Mouse (Mus musculus) CD4-positive, CD25-positive, alpha-beta regulatory T cell, adult 4 months (primary cell): ENCODE measurements around the gene Gtf2ird1. TPM values are rescaled to one million over a fixed set of nuclear protein-coding genes. Genes with fewer than 3 reads are reported as not detected.

ENCODE experiments used
- ATAC-seq: one replicate; pipeline ENCODE4 v1.8.0; 2017
- polyA plus RNA-seq, 2 experiments: library from polyadenylated mRNA; unstranded; fragments of 100-300 nt; shearing (Covaris generic); gene quantifications; one replicate each; pipeline ENCODE4 v1.2.1; 2017

The Gtf2ird1 gene
- polyA plus RNA-seq, 2 experiments from 2014 or later, result 6.0 to 8.0 TPM

GRCm38 (mm10) chr5:134442066-134442465, 14.4 kb downstream of the Gtf2ird1 start:
- no peak for ATAC-seq

- ATAC-seq, result no peak
Observed at GRCm38 (mm10) chr5:134441105-134441504, 15.4 kb downstream of the Gtf2ird1 start.

GRCm38 (mm10) chr5:134440098-134440497, 16.4 kb downstream of the Gtf2ird1 start:
- ATAC-seq, result no peak

- no peak for ATAC-seq
Observed at GRCm38 (mm10) chr5:134439481-134439880, 17.0 kb downstream of the Gtf2ird1 start.

- ATAC-seq, result no peak
Observed at GRCm38 (mm10) chr5:134438676-134439425, 17.7 kb downstream of the Gtf2ird1 start.

- ATAC-seq, result peak; percentile 84
Observed at GRCm38 (mm10) chr5:134437459-134437827, 19.1 kb downstream of the Gtf2ird1 start.

- no peak for ATAC-seq
Observed at GRCm38 (mm10) chr5:134436782-134437458, 19.6 kb downstream of the Gtf2ird1 start.

GRCm38 (mm10) chr5:134435836-134436331, 20.6 kb downstream of the Gtf2ird1 start:
- ATAC-seq, result no peak

GRCm38 (mm10) chr5:134433137-134433536, 23.4 kb downstream of the Gtf2ird1 start:
- ATAC-seq, result no peak

- no peak for ATAC-seq
Observed at GRCm38 (mm10) chr5:134430087-134430486, 26.4 kb downstream of the Gtf2ird1 start.

GRCm38 (mm10) chr5:134427664-134428063, 28.9 kb downstream of the Gtf2ird1 start:
- ATAC-seq, result no peak

GRCm38 (mm10) chr5:134425601-134426000, 30.9 kb downstream of the Gtf2ird1 start:
- no peak for ATAC-seq

GRCm38 (mm10) chr5:134423930-134424329, 32.6 kb downstream of the Gtf2ird1 start:
- ATAC-seq, result no peak

- no peak for ATAC-seq
Observed at GRCm38 (mm10) chr5:134423372-134423771, 33.1 kb downstream of the Gtf2ird1 start.

- ATAC-seq, result no peak
Observed at GRCm38 (mm10) chr5:134422265-134422925, 34.1 kb downstream of the Gtf2ird1 start.

GRCm38 (mm10) chr5:134421061-134421460, 35.5 kb downstream of the Gtf2ird1 start:
- no peak for ATAC-seq

- ATAC-seq, result no peak
Observed at GRCm38 (mm10) chr5:134419700-134420099, 36.8 kb downstream of the Gtf2ird1 start.

- ATAC-seq, result no peak
Observed at GRCm38 (mm10) chr5:134418315-134419074, 38.0 kb downstream of the Gtf2ird1 start.

GRCm38 (mm10) chr5:134412341-134412740, 44.2 kb downstream of the Gtf2ird1 start:
- no peak for ATAC-seq

GRCm38 (mm10) chr5:134410307-134410836, 46.1 kb downstream of the Gtf2ird1 start:
- no peak for ATAC-seq

GRCm38 (mm10) chr5:134409606-134410306, 46.8 kb downstream of the Gtf2ird1 start:
- no peak for ATAC-seq

GRCm38 (mm10) chr5:134408119-134408518, 48.4 kb downstream of the Gtf2ird1 start:
- no peak for ATAC-seq
